Mouse (Mus musculus) natural killer cell, adult 2 months (primary cell): Measurements from ENCODE around the gene Cyfip2.
A peak's percentile ranks its signal among the peaks of the same experiment; 100 is the strongest.

Experiments used
- DNase-seq, 2 experiments: peaks; one replicate each; pipeline ENCODE4 v3.0.0; 2022; ENCODE audit warnings: low spot score in 2 of 2

Cyfip2 gene

DNA sequence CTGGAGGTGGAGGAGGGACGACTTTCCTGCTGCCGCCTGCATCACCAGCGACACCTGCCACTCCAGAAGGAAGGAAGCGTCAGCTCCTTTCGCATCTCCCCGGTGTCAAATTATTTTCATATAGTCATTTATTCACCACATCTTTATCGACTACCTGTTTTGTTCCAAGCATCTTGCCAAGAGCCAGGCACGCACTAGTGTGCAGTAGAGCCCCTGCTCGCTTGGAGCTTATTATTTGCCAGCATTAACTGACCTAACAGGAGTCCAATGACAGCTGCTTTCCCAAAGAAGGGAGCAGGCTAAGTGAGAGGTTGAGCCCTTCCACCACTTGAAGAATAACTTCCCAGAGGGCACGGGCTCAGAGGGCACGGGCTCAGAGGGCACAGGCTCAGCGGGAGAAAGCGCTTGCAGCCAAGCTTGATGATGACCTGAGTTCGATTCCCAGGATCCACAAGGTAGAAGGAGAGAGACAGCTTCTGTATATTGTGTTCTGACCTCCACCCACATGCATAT lies at the start of gene Cyfip2:
Gene Cyfip2, minus strand, starts transcription at position 337 of the 513 bp plus-strand sequence.
- DNase-seq = no peak

DNA sequence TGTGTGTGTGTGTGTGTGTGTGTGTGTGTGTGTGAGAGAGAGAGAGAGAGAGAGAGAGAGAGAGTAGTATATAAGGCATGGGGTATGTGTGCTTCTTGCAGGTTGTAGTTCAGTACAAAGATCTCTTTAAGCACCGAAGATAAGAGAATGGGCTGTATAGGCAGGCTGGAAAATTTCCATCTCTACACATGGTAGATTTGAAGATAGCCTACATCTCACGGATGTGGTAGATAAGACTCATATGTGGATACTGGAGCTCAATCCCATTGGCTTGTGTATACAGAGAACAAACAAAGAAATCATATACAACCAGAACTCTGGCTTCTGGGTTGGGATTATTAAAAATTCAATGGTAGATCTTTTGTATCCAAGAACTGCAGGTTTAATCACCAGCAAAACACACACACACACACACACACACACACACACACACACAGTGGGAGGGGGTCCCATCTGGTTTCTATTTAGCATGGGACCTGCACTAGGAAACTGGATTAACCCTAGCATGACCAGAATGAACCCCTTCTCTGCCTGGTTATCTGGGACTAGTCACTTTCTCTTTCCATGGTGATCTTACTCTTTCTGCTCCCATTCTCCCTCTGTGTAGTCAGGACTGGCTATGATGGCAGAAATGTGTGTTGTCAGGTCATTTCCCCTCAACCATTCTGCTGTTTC lies 48.5 kb upstream of the Cyfip2 start:
- DNase-seq = no peak

DNA sequence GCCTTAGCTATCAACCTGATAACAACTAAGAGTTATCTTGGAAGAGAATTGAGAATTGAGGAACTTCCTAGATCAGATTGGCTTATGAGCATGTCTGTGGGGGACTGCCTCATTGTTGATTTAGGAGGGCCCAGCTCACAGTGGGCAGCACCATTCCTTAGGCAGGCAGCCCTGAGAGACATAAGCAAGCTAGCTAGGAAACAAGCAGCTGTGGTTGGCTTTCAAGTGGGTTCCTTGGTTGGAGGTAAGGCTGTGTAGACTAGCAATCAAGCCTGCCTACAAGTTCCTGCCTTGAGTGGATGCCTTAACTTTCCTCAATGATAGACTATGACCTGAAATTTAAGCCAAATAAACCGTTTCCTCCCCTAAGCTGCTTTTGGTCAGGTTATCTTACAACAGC lies 45.7 kb upstream of the Cyfip2 start:
- no peak for DNase-seq

DNA sequence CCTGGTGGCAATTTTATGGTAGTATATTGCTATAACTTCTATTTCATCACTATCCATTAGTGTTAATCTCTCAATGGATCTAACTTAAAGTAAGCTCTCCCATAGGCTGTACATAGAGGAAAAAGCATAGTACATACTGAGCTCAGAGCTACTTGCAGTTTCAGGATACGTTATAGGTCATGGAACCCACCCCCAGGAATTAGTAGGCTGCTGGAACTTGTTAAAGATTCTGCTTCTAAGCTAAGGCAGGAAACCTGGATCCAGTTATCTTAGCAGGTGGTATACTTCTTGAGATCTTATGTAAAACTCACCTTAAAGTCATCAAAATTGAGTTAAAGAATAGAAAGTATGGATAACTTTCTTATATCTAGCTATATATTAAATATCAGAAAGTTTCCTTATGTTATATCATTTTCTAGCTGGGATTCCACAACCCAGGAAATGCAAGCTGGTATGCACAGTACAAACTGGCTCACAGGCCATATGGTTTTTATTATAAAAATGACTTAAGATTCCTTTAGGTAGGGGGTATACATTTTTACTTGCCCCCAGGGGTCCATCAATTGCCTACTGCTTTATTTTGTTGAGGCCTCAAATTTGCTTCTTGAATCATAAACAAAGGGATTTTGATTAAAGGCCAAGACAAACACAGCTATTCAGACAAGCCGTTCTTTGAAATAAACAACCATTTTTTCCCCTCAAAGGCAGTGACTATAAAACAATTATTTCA lies 37.2 kb upstream of the Cyfip2 start:
- DNase-seq = no peak

DNA sequence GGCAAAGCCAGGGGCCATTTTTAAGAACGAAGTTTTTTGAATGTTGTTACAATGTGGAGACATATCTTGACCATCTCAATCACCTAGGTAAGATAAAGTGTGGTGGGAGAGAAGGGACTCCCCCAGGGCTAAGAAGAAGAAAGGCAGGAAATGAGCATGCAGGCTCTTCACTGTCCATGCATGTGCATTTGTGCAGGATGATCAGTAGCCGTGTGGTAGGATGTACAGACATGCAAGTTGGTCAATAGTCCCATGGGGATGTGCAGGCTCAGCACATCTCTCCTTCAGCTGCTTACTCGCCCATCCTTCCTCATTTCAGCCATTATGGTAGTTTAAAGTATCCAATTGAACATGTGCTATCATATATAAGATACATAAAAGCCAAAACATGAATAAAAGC lies 35.8 kb upstream of the Cyfip2 start:
- DNase-seq = no peak

DNA sequence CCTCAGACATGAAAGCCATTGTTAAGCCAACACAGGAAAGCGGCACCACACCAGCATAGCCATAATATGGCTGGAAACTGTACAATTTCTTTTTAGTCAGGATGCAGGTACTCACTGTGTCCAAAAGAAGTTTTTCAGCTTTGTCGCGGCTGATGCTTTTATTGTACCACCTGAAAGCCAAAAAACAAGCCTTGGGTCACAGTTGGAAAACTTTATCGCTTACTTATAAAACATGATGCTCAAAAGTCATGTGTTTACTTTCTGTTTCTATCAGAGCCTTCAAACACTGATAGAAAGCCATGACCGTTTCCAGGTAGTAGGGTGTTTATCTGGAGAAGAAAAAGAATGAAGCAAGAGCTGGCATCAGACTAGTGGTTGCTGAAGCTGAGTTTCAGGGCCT lies 35.1 kb upstream of the Cyfip2 start:
- DNase-seq = no peak

DNA sequence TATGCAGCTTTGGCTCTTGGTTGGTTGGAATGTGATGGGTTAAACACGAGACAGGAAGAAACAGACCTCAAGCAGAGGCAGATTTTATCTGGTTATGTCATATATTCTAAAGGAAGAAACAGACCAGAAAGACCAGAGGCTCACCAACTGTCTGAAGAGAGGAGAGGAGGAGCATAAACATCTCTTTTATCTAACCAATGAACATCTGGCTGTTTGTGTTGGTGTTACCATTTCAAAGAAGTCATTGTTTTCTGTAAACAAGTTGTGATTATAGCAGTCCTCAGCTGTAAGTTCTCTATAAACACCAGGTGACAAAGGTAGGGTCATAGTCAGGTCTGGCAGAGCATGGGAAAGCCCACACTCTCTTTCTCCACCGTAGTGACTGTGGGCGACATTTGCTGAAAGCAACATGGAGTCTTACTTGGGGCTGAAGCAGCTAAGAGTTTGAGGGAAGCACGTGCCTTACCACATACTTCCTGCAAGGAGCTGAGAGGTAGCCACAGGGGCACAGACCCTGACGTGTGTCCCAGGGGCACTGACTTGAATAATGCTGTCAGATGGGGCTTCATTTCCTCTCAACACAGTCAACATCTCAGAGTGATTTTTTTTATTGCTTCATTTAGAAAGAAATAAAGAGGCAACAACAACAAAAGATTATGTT lies 31.4 kb upstream of the Cyfip2 start:
- DNase-seq = peak; percentile 63 to 80

DNA sequence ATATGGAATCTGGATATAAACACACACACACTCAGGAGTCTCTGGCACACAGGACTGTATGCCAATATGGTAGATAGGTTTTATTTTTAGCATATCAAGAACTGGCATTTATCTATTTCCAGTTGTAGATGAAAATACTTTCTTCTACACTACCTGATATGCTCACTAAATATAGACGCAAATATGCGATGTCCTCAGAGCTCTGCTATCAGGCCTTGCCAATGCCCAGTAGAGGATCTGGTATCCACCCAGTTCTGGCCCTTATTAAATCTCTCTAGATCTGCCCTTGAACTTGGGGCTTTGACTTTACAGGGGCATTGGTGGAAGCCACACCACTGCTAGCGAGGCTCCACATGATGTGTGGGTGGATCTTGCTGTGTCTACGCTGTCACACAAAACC lies 29.3 kb upstream of the Cyfip2 start:
- no peak for DNase-seq

DNA sequence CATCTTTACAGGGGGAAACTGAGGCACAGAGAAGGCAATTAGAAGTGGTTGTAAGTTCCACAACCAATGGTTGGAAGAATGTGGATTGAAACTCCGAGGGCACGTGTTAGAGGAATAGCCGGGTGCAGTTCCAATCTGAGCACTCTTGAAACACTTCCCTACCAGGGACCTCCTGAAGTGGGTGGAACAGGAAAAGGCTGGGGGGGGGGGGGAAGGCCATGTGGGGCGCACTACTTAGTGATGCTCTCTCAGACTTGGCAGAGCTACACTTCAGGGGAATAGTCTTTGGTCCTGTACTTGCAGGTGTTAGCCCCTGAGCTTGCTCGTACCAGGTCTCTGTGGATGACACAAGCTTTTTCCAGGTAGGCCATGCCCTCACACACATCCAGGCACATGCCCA lies 23.4 kb upstream of the Cyfip2 start:
- DNase-seq = no peak

DNA sequence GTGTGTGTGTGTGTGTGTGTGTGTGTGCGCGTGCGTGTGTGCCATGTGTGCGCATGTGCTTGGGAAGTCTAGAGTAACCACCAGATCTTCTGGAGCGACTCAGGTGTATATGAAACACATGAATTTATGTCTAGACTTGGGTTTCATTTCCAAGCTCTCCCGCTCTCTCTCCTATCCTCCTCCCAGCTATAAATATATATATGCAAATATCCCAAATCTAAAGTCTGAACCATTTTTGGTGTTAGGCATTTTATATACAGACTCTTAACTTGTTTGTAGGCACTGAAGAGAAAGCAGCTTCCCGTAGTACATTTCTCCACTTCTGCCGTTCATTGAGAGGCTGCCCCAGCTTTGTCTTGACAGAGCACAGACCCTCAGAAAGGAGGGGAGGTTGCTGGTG lies 19.6 kb upstream of the Cyfip2 start:
- DNase-seq = no peak

DNA sequence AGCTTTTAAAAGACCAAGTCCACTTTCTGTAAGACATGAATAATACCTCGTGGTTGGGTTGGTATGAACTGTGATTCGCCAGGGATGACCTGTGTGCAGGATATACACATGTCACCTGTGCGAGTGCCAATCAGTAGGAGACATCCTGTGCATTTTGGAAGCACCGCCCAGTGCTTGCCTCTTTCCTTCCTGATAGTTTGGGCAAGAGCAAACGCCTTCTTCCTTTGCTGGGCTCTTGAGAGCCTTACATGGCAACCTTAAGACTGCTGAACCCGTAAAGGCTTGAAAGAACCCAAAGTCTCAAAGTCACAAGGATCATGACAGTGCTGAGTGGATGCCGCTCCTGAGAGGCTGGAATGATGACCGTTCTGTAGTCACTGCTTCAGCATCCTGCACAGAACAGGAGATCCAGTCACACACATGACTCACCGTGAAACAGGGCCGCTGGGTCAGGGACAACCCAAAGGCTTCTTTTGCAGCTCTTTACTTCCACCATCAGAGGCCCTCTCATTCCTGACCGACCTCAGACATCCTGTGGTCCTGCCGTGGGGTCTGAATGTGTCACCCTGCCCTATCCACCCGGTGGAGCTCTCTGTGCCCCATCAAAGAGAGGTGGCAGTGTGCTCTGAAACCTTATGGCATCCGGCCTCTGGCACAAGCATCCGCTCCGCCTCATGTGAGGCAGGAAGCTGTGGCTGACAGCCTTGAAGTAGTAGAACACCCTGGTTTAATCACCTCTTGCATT lies 13.8 kb upstream of the Cyfip2 start:
- peak; percentile 84 to 90 for DNase-seq

DNA sequence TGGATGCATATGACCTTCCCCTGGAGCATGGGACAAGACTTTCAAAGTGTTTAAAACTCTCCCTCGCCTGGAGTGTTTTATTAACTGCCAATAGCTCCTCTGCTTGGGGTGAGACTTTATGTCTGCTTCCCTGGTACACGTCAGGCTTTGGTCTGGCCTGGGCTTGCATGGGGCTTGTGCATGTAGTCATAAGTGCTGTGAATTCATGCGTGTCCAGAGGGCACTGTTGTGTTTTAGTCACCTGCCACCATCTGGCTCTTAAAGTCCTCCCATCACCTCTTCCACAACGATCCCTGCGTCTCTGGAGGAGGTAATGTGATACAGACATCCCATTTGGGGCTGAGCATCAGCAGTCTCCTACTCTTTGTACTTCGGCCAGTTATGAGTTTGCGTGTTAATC lies 8.9 kb upstream of the Cyfip2 start:
- DNase-seq = no peak

DNA sequence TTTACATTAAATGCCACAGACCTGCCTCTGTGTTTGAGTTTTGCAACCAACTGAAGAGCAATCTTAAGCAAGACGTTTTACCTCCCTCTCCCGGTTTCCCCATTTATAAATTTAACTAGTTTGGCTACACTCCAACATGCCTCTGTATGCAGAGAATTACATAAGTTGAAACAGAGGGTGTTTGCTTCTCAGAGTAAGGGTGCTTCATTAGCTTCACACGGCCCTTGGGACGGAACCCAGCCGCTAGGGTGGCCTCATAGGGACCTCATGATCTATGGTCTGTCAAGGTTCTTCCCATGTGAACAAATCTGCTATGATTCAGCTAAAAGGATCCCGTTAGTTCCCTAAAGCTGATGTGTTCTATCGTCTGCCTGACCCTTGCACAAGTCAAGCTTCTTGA lies 1.9 kb upstream of the Cyfip2 start:
- no peak for DNase-seq

DNA sequence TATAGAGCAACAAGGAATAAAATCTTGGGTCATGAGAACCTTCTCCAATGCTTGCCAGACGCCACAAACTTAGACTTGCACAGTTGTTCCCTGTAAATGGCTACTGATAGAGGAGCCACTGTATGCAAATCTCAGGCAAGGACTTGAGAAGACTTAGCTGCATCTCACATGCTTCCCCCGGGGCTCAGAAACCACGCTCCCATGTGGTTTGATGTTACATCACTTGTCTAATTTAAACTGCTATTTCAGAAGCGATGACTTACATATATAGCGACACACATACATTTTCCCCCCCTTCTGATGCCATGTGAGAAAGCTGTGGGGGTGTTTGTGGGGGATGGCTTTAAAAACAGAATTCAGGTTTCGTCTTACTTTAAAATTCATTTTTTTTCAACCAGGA lies 1.2 kb upstream of the Cyfip2 start:
- DNase-seq = peak; percentile 37 to 74

DNA sequence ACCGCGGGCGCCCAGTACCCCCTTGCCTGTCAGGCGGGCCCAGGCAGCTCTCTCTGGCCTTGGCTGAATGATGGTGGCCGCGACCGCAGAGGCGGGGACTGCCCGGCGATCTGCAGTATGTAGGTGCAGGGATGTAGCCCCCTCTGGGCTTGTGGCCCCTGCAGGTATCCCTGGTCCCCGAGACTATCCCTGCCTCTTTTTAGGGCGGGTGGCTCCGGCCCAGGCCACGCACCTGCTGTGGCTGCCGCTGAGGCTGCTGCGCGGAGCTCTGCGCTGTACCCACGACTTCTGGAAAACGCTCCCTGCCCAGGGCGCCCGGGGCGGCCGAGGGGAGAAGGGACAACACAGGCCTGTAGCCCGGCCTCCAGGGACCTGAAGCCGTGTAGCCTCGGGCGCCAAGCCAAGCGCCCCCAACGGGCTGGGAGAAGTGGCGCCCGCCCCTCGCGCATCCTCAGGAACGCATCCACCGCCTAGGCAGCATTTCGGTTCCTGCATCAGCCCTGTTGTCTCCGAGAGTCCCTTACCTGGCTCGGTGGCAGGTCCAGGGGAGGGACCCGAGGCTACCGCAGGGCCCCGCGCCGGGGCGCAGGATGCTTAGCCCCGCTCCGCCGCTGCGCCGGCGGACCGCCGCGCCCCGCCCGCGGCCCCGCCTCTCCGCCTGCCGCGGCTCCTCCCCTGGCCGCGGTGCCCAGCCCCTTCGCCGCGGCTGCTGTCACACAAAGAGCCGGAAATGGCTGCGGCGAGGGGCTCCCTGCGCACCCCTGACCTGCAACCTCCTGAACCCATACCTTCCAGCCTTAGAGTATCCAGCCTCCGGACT lies 746 bp downstream of the Cyfip2 start:
- peak; percentile 62 to 71 for DNase-seq

DNA sequence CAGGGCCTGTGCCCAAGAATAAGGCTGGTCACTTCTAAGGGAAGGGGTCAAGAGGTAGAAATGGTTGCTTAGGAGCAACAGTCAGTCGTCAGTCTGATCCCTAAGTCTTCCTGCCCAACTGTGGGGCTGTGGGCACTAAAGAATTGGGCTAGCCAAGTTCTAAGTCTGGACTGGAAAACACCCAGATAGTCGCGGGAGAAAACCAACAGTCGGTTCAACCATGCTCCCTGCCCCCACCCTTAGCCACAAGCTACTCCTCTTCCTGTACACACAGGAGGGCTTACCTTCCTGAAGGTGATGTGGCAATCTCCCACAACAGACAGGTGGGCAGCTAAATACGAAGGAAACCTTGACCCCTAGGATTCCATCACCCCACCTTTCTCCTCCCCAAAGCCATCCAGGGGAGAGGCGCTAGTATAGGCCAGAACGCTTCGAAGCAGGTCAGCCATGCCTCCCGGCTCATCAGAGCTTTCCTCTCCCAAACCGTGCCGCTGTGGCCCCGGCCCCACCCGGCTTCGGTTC lies 1.4 kb downstream of the Cyfip2 start:
- DNase-seq = peak; percentile 61 to 62

DNA sequence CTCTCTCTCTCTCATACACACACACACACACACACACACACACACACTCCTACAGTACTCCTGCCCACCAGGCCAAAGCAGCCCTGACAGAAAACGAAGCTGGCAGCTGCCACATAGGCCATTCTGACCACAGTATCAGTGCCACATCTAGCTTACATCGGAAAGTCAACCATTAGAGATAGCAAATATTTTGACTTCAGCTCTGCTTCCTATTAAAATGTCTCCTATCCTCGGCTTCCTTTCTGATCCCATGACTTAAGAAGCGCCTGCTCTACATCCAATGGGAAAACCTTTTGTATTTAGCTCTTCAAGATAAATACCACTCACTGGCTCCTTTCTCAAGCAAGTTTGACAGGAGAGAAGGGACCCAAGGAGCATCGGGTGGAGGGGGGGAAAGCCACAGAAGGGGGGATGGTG lies 2.0 kb downstream of the Cyfip2 start:
- no peak for DNase-seq

DNA sequence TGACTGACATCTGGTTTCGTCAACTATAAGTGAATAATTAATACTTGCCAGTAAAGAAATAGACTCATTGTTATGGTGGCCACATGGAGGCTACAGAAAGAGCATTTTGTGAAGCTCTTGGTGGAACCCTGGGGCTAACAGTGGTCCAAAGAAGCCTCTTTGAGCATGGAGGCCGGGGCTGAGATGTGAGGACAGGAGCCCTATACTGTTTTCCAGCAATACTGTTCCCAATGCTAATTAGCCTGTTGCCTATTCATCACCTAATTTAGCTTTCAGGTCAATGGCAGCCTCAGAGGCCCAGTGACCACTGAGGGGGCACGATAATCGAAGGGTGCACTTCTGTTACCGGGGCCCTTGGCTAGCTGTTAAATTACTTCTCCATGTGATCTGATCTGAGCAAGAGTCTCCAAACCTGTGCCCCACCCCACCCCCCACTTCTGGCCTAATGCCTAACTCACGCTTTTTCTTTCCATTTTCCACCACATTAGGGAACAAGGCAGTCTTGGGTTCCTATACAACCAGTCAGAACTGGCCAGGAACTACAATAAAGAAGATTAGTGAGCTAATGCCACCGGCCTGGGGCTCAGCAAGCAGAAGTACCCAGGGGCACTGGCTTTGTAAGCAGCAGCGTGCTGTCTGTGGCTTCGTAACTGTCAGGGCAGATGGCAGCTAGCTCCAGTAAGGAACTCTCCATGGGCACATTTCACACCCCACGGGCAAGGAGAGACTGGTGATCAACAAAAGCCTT lies 2.7 kb downstream of the Cyfip2 start:
- no peak for DNase-seq

DNA sequence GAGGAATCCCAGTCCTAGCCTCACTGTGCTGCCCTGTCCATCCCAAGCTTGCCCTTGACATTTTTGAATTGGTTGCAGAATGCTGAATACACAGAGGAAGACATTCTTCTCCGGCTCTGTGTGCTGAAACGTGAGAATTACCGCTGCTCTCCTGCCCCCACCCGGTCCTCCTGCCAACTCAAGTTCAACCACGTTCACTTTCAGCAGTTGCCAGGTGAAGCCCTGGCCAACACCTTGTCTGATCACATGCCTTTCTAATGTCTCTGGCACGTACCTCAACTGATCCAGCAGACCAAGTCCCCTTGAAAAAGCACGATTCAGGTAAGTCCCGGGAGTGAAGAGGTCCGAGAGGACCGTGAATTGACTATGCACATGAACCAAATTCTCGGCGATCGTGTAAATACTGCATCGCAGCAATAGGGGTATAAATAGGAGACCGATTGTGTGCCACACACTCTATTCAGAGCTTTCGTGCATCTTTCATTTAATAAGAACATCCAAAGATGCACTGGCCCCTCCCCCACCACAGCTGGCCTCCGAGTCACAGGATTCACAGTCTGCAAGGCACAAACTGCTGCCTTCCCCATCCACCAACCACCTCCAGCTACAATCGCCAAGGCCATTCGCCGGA lies 3.4 kb downstream of the Cyfip2 start:
- DNase-seq = peak in 1 of 2 experiments; percentile 49
